Mouse (Mus musculus) CD4-positive naive resting alpha-beta T cell, adult 57 days (primary cell): ENCODE results near the gene Tinf2. TPM values are rescaled to one million over a fixed set of nuclear protein-coding genes. Genes with fewer than 3 reads are reported as not detected.

Experiments
- total RNA-seq: library from RNA; stranded (reverse); gene quantifications from one replicate; pipeline ENCODE4 v1.2.4, GENCODE M21; 2023

Tinf2 gene
- total RNA-seq = 111 TPM

GRCm38 (mm10) chr14:55681160-55682117 is at the start of gene Tinf2:
Gene Tinf2 (minus strand): TSS chr14:55681820.

GRCm38 (mm10) chr14:55721700-55722437 is 40.2 kb upstream of the Tinf2 start, which contains the start of gene Rabggta:
Gene Rabggta (minus strand): TSS chr14:55722263.

GRCm38 (mm10) chr14:55713729-55714122 is 32.1 kb upstream of the Tinf2 start, which contains the start of gene Tgm1:
Gene Tgm1 (minus strand): TSS chr14:55713926.

GRCm38 (mm10) chr14:55671833-55672740 is 9.5 kb downstream of the Tinf2 start, which contains the start of the genes Gmpr2 and Nedd8:
Gene Gmpr2 (plus strand): TSS chr14:55671941.
Gene Nedd8 (minus strand): TSS chr14:55672124.

GRCm38 (mm10) chr14:55659960-55660573 is 21.6 kb downstream of the Tinf2 start, which contains the start of gene Mdp1:
Gene Mdp1 (minus strand): TSS chr14:55660508.

GRCm38 (mm10) chr14:55649884-55650283 is 31.7 kb downstream of the Tinf2 start, which contains the start of gene Tssk4:
Gene Tssk4 (plus strand): TSS chr14:55650184.

GRCm38 (mm10) chr14:55643060-55643907 is 38.3 kb downstream of the Tinf2 start, which contains the start of gene Tm9sf1:
Gene Tm9sf1 (minus strand): TSS chr14:55643806.

GRCm38 (mm10) chr14:55637795-55638194 is 43.8 kb downstream of the Tinf2 start, which contains the start of gene Gm49378:
Gene Gm49378 (minus strand): TSS chr14:55637895.

GRCm38 (mm10) chr14:55635523-55636007 is 46.1 kb downstream of the Tinf2 start, which contains the start of gene Ipo4:
Gene Ipo4 (minus strand): TSS chr14:55635957.

Other genes starting within 250 kb of the Tinf2 start
- gene Dhrs4, start 203.1 kb downstream of the Tinf2 start, total RNA-seq = 21.3 TPM
- gene Carmil3, start 191.2 kb downstream of the Tinf2 start, total RNA-seq = 1.2 TPM
- gene Cpne6, start 171.4 kb downstream of the Tinf2 start, total RNA-seq = not detected
- not detected for gene Nrl, start 156.8 kb downstream of the Tinf2 start, total RNA-seq
- 16.1 TPM for gene Pck2, start 141.6 kb downstream of the Tinf2 start, total RNA-seq
- 92.5 TPM for gene Dcaf11, start 121.8 kb downstream of the Tinf2 start, total RNA-seq
- 6.4 TPM for gene A730061H03Rik, start 121.4 kb downstream of the Tinf2 start, total RNA-seq
- gene Fitm1, start 106.2 kb downstream of the Tinf2 start, total RNA-seq = not detected
- gene Psme1, start 103.7 kb downstream of the Tinf2 start, total RNA-seq = 263 TPM
- gene Emc9, start 96.5 kb downstream of the Tinf2 start, total RNA-seq = 21.5 TPM
- gene Psme2, start 90.7 kb downstream of the Tinf2 start, total RNA-seq = 386 TPM
- 96.4 TPM for gene Rnf31, start 90.1 kb downstream of the Tinf2 start, total RNA-seq
- 94.6 TPM for gene Irf9, start 78.2 kb downstream of the Tinf2 start, total RNA-seq
- gene Rec8, start 63.8 kb downstream of the Tinf2 start, total RNA-seq = 0.44 TPM
- 71.9 TPM for gene Ipo4, start 45.9 kb downstream of the Tinf2 start, total RNA-seq
- 2.7 TPM for gene Gm49378, start 43.9 kb downstream of the Tinf2 start, total RNA-seq
- 43.9 TPM for gene Tm9sf1, start 38.0 kb downstream of the Tinf2 start, total RNA-seq
- 3.5 TPM for gene Tssk4, start 31.6 kb downstream of the Tinf2 start, total RNA-seq
- 41.7 TPM for gene Mdp1, start 21.3 kb downstream of the Tinf2 start, total RNA-seq
- gene Gmpr2, start 9.9 kb downstream of the Tinf2 start, total RNA-seq = 16.2 TPM
- 153 TPM for gene Nedd8, start 9.7 kb downstream of the Tinf2 start, total RNA-seq
- gene Tgm1, start 32.1 kb upstream of the Tinf2 start, total RNA-seq = 2.0 TPM
- 84.5 TPM for gene Rabggta, start 40.4 kb upstream of the Tinf2 start, total RNA-seq
- 18.6 TPM for gene Dhrs1, start 63.9 kb upstream of the Tinf2 start, total RNA-seq
- gene Nop9, start 63.9 kb upstream of the Tinf2 start, total RNA-seq = 22.2 TPM
- not detected for gene Cideb, start 76.6 kb upstream of the Tinf2 start, total RNA-seq
- 0.21 TPM for gene Ltb4r2, start 79.6 kb upstream of the Tinf2 start, total RNA-seq
- 0.41 TPM for gene Ltb4r1, start 84.1 kb upstream of the Tinf2 start, total RNA-seq
- gene Adcy4, start 102.3 kb upstream of the Tinf2 start, total RNA-seq = 0.27 TPM
- 67.6 TPM for gene Ripk3, start 107.0 kb upstream of the Tinf2 start, total RNA-seq
- not detected for gene Nfatc4, start 141.3 kb upstream of the Tinf2 start, total RNA-seq
- 1.0 TPM for gene Nynrin, start 172.2 kb upstream of the Tinf2 start, total RNA-seq
- not detected for gene Cbln3, start 202.6 kb upstream of the Tinf2 start, total RNA-seq
- 65.3 TPM for gene Khnyn, start 203.1 kb upstream of the Tinf2 start, total RNA-seq
- gene Sdr39u1, start 218.5 kb upstream of the Tinf2 start, total RNA-seq = 33.1 TPM